Mouse (Mus musculus) adrenal gland, adult 8-10 months (tissue): ENCODE results near the gene Opn4. TPM values are rescaled to one million over a fixed set of nuclear protein-coding genes. Genes with fewer than 3 reads are reported as not detected.

Source experiments
- DNase-seq: peaks from one replicate; pipeline ENCODE4 v3.0.0; 2022
- total RNA-seq, 4 experiments: library from RNA; stranded (reverse); gene quantifications; 2 replicates each; pipeline ENCODE4 v1.2.4; 2022

Opn4 gene
- under 1 TPM in 2 of 4 experiments, not detected in 2; 0.14 to 0.23 TPM for total RNA-seq

DNA sequence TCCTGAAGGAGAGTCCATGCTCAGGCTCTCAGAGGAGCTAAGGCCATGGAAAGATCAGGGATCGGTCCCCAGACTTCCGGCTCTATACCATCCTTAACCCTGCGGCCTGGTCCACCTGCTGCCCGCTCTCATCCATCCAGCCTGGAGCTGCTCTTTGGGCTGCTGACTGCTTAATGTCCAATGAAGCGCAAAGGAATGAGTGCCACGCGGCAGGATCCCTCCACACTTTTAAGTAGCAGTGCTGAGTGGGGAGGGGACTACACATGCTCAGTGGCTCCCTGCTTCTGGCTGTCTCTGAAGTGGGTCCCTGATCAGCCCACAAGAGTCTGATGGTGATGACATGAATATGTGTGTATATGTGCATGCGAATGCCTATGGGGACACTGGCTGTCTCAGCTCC is at the start of gene Opn4:
TSS of gene Opn4 (minus strand) at position 202 of the 400 bp plus-strand sequence.
- DNase-seq, result no peak

- DNase-seq, result no peak
Observed at GRCm38 (mm10) chr14:34647870-34648475, 48.0 kb upstream of the Opn4 start.

DNA sequence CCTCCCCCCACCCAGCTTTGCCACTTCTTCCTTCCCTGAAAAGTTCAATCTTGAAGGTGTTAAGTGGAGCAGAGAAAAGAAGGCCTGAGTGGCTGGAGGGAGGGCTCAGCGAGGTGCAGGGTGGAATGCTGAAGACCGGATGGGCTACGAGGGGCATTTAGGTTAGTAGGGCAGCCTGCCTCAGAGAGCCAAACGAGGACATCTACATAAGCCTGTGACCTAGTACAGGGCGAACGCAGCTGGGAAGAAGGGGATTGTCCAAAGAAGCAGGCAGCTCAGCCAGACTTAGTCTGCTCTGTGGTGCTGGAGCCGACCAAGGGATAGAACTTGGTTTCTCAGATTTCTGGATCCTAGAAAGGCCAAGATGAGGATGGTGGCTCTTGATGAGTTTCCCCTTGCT is 44.2 kb upstream of the Opn4 start:
- no peak for DNase-seq

DNA sequence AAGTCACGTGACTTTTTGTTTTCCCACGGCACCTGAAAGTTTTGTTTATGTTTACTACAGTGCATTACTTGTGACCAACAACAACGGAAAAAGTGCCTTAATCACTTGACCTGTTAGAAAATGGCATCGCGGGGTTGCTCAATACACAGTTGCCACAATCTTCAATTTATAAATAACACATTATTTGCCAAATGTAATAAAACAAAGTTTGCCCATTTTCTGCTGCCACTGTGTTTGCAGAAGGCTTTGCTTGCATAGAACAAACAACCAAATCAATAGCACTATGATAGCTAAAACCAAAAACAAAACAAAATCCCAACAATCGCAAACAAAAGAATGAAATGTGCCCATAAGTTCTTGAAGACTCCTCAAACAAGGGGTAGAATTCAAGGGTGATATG is 35.8 kb upstream of the Opn4 start:
- DNase-seq, result no peak

- DNase-seq, result no peak
Observed at GRCm38 (mm10) chr14:34635192-34635591, 35.2 kb upstream of the Opn4 start.

GRCm38 (mm10) chr14:34632722-34633448 is 32.9 kb upstream of the Opn4 start:
- no peak for DNase-seq

GRCm38 (mm10) chr14:34626824-34627223 is 26.9 kb upstream of the Opn4 start:
- DNase-seq, result no peak

GRCm38 (mm10) chr14:34623531-34624210 is 23.7 kb upstream of the Opn4 start:
- DNase-seq, result no peak

DNA sequence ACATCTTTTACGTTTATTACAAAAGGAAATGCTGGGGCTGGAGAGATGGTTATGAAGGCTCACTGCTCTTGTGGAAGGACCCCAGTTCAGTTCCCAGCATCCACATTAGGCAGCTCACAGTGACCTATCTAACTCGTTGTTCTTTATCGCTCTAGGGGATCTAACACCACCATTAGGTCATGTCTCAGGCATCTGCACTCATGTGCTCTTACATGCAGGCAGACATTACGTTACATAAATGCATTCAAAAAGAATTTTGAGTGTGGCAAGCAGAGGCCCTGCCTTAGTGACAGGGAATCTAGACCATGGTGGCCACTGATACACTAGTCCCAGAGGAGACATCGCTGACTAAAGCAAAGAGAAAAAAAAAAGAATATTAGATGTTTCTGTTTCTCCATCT is 23.1 kb upstream of the Opn4 start:
- no peak for DNase-seq

DNA sequence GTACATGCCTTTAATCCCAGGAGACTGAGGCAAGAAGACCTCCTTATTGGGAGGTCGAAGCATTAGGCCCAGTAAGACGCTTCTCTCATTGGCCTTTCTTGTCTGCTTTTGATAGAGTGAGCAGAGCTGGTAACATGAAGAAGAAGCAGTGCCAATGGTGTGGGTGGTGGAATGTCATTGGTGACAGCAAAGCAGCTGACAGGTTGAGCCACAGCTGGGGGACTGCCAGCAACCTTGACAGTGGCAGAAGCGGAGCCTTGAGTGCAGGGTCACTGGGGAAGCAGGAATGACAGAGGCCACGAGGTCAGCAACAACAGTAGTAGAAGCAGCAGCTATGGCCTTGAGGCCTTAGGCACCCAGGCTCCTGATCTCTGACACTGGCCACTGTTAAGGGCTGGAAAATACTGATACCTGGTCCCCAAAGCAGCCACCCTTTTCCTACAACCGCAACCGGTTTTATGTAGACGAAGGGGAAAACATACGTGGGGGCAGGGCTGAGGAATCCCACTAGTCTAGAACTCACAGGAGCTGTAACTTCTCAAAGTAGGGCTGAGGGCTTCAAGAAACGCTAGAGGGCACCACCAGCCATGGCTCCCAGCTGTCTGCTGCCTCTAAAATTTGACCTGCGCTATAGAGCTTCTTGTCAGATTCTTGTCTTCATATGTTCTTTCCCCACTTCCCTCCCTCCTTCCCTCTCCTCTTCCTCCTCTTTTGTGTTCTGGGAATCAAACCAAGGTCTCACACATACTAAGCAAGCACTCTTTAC is 20.9 kb upstream of the Opn4 start:
- DNase-seq, result peak; percentile 90

DNA sequence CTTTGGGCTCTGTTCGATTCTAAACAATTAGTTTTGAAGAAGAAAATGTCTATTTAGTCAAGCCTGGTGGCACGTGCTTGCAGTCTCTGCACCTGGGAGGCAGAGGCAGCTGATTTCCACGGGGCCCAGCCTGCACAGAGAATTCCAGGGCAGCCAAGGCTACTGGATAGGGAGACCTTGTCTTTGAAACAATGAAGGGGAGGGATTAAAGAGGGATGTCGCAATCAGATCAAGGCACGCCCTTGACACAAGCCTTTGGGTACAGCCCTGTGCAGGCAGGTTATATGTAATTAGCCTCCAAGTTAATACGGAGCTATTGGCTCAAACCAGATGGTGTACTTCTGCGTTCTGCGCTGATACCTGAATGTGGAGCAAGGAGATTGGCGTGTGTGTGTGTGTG is 18.9 kb upstream of the Opn4 start:
- DNase-seq, result peak; percentile 63

DNA sequence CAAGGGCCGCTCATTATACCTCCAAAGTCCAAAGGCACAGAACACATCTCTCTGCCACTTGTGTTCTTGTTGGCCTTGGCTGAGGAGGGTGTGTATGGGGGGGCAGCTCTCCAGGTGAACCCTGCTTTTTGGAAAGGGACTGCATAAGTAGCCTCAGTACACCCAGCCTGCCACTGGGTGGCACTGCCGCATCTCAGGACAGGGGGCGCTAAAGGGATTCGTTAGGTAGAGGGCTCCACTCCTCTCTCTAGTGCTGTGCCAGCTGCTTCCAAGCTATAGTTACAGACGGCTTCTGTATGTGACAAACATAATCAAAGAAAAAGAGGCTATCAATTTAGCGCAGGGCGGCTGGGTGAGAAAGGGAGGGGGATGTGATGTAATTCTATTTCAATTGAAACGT is 16.9 kb upstream of the Opn4 start:
- DNase-seq, result peak; percentile 77

GRCm38 (mm10) chr14:34615625-34616024 is 15.7 kb upstream of the Opn4 start:
- DNase-seq, result no peak

DNA sequence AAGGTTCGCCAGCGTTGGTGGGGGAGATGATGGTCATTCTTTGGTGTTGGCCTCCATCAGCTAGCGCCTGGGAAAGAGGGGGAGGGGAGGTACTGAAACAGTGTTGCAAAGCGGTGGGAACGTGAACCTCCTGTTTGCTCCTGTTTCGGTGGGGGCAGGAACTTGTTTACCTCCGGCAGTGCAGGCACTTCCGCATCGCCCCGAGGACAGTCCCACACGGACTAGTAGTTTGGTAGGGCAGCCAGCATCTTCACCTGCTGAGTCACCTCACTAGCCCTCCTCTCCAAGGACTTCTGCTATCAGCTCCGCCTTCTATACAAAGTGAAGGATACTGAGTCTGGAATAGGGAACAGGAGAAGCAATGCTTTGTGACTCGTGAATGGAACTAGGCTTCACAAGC is 15.1 kb upstream of the Opn4 start:
- no peak for DNase-seq

GRCm38 (mm10) chr14:34614551-34614950 is 14.6 kb upstream of the Opn4 start:
- no peak for DNase-seq

DNA sequence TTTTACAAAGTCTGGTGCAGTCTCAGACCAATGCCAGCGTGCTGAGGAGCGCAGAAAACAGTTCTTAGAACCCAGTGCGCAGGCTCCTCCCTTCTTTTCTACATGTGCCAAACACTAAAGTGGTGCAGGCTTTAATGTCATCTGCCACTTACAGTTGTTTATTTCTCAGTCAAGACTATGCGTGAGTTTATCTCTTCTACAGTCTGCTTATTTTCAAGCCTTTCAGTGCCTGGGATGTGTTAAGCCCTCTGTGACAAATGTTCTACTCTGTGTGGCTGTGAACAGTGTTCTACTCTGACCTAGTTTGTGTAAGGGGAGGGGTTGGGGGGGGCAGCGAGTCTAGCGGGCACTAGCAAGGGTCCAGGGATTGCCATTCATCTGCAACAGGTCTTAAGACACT is 13.6 kb upstream of the Opn4 start:
- DNase-seq, result no peak

DNA sequence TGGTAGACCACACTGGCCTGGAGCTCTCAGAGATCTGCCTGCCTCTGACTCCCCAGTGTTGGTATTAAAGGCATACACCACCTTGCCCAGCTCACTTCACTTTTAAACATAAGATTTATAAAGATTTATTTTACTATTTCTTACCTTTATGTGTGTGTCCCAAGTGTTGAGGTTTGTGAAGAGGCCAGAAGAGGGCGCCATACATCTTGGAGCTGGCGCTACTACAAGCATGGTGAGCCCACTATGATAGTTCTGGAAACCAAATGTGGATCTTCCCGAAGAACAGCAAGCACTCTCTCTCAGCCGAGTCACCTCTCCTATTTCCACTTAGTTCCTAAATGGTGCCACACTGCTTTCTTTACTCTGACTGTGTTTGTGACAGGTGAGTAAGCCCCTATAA is 12.3 kb upstream of the Opn4 start:
- DNase-seq, result no peak

- DNase-seq, result no peak
Observed at GRCm38 (mm10) chr14:34611591-34611990, 11.6 kb upstream of the Opn4 start.

- no peak for DNase-seq
Observed at GRCm38 (mm10) chr14:34601910-34602309, 2.0 kb upstream of the Opn4 start.

DNA sequence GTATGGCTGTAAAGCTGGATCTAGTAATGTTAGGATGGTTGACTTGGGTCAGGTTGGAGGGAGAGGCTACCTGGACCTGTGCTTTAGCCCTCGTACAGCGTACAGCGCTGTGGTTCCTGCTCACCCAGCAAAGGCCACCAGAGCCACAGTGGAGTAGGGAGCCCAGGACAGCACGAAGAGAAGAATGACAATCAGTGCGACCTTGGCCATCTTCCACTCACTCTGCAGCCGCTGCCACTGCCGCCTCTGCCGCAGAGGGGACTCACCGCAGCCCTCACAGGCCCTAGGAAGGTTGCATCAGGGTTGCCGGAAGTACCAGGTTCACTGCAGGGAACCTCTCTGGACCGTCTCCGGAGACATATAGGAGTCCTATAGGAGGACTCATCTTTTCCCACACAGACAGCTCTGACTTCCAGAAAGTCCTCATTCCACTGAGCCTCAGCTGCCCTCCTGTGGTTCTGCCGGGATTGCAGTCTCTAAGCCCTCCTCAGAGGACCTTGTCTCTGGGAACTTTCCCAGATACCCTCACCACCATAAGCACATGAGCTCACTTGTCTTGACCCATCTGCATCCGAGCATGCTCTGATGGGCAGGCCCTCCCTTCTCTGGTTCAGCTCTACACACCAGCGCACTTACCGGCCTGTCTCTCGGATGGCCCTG is 4.2 kb downstream of the Opn4 start:
- DNase-seq, result no peak

DNA sequence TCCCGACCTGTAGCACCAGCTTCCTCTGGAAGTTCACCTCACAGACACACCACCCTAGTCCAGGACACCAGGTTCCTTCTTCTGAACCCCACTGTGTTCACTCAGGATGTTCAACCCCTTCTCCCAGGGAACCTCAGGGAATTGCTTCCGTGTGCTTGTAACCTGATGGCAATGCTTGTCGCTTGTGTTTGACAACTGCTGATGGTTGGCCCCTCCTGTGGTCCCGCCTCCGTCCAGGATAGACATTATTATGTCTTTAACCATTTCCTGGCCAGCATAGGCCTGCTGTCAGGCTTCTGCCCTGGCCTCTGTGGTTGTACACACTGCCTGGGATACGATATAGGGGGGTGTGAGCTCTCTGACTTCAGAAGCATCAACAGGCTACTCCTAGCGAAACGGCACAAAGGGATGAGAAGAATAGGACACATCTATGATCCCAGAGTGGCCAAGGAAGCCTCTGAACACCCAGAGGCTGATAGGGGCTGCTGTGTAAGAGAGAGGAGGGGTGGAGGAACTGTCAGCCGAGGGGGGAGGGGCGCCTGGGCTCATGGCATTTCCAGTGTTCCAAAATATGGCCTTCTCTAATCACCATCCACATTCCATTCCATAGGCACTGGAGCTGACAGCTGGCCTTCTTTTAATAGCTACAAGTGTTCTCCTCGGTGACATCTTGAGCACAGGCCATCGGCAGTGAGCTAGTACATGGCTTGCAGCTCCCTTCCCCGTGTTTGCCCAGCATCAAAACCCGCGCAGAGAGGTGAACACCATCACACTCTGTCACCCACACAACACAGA is 8.0 kb downstream of the Opn4 start:
- no peak for DNase-seq
